Mouse (Mus musculus) bone marrow, adult 2 months (tissue): ENCODE data around the gene Gm13420. TPM values are rescaled to one million over a fixed set of nuclear protein-coding genes. Genes with fewer than 3 reads are reported as not detected.

Experiments
- H3K27ac ChIP-seq: fragments of 200-500 bp; 2 replicates; pipeline ENCODE4 v1.5.1; 2012; ENCODE audit warnings: low read depth, mild to moderate bottlenecking, control low read depth, inconsistent platforms, low read length; ENCODE audit not compliant: control insufficient read depth, poor library complexity, insufficient read depth
- H3K4me1 ChIP-seq: fragments of 200-500 bp; 2 replicates; pipeline ENCODE4 v1.6.1; 2011; ENCODE audit warnings: low read length; ENCODE audit not compliant: control insufficient read depth, insufficient read depth
- H3K4me3 ChIP-seq: fragments of 200-500 bp; replicated peaks from 2 replicates; pipeline ENCODE3; 2011; ENCODE audit warnings: mild to moderate bottlenecking, low read depth, low read length, control low read depth; ENCODE audit not compliant: control insufficient read depth
- CTCF ChIP-seq: fragments of 200-500 bp; IDR thresholded peaks from 2 replicates; pipeline ENCODE4 v1.5.1; 2011; ENCODE audit warnings: low read length, control low read depth; ENCODE audit not compliant: control insufficient read depth, insufficient read depth
- POLR2A ChIP-seq: fragments of 200-500 bp; IDR thresholded peaks from 2 replicates; pipeline ENCODE4 v1.6.1; 2011; ENCODE audit warnings: low read depth, mild to moderate bottlenecking, control low read depth, low read length, borderline replicate concordance; ENCODE audit not compliant: control insufficient read depth
- WGBS: fragments of 180-500 bp; shearing (Covaris S2); methylation state at CpG from one replicate; pipeline ENCODE4 v1.1.7; 2018; 5-methylcytosine and 5-hydroxymethylcytosine counted together
- polyA plus RNA-seq: library from polyadenylated mRNA; stranded (reverse); fragments of >200 nt; gene quantifications from 2 replicates; pipeline ENCODE4 v1.2.4, GENCODE M21; 2011; ENCODE audit warnings: low replicate concordance; ENCODE audit not compliant: missing spikeins, insufficient read depth, insufficient read length

The Gm13420 gene
- polyA plus RNA-seq, 1 experiment, result not detected

DNA sequence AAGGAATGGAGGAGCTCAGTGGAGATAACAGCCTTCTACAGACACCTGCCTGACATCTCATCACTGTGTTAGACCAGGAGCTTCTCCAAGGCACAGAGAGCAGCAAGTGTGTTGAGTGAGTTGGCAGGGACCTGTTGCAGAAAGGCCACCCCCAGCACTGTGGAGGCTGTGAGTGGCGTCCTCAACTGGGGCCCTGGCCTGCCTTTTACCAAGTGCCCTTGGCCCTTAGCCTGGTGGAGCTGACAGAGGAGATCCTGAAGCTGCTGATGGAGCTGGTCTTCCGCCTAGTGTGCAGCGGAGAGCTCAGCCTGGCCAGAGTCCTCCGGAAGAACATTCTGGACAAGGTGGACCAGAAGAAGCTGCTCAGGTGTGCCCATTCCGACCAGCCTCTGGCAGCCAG, 18.1 kb downstream of the Gm13420 start:
- 92% methylated on average over 5 of the region's 5 CpGs for WGBS
- no peak overlapping the region for H3K27ac ChIP-seq
- no peaks in the 10 kb centered on the region for H3K4me1 ChIP-seq
- TF ChIP-seq POLR2A, result no peak
- no peak for TF ChIP-seq CTCF
- H3K4me3 ChIP-seq, result no peak overlapping the region

DNA sequence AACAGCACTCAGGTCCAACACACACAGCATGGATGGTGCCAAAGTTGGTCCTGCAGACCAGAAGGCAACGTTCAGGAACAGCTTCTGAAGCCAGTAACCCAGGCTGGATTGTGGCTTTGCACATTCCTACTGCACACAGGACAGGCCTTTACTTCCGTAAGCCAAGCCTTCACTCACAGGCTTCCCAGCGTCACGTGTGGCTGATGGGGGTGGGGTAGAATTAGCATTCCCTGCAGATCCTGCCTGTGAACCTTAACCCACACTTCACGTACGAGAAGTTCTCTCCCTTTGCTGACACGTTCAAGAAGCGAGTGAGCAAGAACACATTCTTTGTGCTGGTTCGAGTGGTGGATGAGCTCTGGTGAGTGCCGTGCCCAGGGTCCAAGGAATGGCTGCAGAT, 18.9 kb downstream of the Gm13420 start:
- TF ChIP-seq POLR2A (no peak), CTCF (no peak)
- H3K4me1 ChIP-seq, result no peaks in the 10 kb centered on the region
- 89% methylated on average over 10 of the region's 10 CpGs for WGBS

DNA sequence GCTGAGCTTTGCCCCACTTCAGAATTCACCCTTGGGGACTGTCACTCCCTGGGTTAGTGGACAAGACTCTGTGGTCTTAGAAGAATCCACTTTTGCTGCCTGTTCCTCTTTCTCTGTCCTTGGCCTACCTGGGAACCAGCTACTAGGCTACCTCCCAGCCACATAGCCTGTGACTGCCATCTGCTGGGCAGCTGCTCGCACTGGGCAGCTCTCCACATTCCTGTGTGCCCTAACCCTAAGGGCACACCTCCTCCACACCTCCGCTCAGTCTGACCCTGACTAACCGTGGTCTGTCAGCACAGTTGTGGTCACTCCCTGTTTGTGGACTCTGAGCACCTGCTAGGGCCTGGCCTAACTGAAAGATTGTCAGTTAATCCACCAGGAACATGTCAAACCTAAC, 19.9 kb downstream of the Gm13420 start:
- no peaks in the 10 kb centered on the region for H3K4me1 ChIP-seq
- TF ChIP-seq POLR2A, result no peak
- peak; percentile 93 for TF ChIP-seq CTCF
- H3K4me3 ChIP-seq, result no peak overlapping the region
- H3K27ac ChIP-seq, result no peak overlapping the region
- WGBS, result 36% methylated on average over 3 of the region's 3 CpGs

More for the DNA sequence above, 18.9 kb downstream of the Gm13420 start:
- Histone ChIP-seq H3K27ac (no peak overlapping the region), H3K4me3 (no peak overlapping the region)

DNA sequence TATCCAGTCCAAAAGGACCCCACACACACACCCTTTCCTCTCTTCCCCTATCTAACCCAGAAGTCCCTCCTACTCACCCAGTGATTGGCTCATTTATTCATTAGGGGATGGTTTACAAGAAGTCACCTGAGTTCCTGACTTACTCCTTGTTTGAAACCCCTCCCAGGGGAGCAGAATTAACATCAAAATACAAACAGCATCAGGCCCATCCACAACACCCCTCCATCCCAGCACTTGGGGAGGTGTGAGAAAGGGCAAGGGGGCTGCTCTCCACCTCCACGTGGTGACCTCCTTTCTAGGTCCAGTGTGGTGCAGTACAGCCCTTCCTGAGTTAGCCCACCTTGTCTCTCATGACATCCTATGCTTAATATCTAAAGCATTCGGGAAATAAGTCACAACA, 22.0 kb downstream of the Gm13420 start:
- peaks cover 1% of the 10 kb centered on the region; the same call in 1 of the 2 replicates for H3K4me1 ChIP-seq
- WGBS, result 69% methylated on average over 2 of the region's 2 CpGs
- TF ChIP-seq CTCF, result no peak
- TF ChIP-seq POLR2A, result no peak
- H3K27ac ChIP-seq, result no peak overlapping the region
- no peak overlapping the region for H3K4me3 ChIP-seq

DNA sequence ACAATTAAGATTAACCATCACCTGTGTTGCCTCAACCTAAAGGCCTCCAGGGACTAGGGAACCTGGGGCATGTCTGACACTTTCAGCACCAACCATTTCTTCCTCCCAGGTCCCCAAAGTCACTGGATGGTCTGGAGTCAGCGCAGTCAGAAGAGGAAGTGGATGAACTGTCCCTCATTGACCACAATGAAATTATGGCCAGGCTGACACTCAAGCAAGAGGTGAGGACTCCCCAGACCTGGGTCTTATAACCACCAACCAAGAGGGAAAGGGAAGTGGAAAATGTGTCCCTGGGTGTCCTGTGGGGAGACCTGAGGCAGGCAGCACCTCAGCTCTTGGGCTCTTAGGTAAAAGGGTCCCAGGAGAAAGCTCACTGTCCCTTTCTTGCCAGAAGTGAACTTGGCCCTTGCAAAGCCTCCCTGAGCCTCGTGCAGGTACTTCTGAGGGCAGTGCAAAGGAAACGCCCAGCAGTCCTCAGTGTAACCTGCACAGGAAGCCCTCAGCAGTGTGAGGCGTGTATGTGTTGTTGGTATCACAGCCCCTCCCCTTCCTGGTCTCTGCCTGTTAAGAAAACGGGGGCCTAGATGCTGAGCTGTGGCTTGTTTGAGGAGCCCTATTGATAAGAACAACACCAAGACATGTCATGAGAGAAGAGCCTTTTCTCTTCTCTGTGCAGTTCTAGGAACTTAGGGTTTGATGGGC, 26.7 kb downstream of the Gm13420 start:
- TF ChIP-seq POLR2A (no peak), CTCF (no peak)

DNA sequence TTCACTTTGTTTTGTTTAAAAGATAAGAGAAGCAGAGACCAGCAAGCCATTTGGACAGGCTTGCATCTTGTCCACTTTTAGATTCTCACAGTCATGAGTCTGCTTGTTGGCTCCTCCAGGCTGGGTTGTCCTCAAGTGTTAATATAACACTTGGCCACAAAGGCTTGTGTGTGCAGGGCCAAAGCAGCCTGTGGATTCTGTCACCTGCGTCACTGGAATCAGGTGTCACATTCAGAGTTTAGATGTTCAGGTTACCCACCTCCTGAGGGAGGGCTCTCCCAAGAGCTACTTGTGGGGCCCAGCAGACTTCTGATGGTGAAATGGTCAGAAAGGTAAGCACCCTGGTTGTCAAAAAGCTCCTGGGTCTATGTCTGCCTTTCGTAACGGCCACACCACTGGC, 28.4 kb downstream of the Gm13420 start:
- H3K4me1 ChIP-seq, result peaks cover 1% of the 10 kb centered on the region; the same call in 1 of the 2 replicates
- no peak for TF ChIP-seq CTCF
- TF ChIP-seq POLR2A, result no peak
- no peak overlapping the region for H3K4me3 ChIP-seq
- no peak overlapping the region for H3K27ac ChIP-seq
- 88% methylated on average over 3 of the region's 3 CpGs for WGBS

More for the DNA sequence above, 26.7 kb downstream of the Gm13420 start:
- 14% methylated on average over 5 of the region's 5 CpGs for WGBS
- Histone ChIP-seq H3K27ac (peak overlapping the region; percentile 18), H3K4me1 (peaks cover 1% of the 10 kb centered on the region; the same call in 1 of the 2 replicates), H3K4me3 (no peak overlapping the region)

DNA sequence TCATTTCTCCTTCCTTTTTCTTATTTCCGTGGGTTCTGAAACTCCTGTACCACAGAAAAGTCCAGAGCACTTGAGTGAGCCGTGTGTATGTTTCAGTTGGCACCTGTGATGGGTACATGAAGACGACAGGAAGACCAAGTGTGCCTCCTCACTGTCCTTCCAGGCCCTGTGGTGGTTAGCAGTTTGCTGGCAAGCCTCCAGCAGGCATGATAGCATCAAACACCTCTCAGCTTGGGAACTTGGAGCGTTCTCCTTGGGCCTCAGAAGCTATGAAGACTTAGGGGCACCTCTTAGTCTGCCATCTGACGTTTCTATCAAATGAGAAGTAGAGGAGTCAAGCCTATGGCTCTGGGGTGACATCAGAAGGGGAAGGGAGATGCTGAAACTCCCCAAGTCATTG, 32.9 kb downstream of the Gm13420 start:
- Histone ChIP-seq H3K4me1 (no peaks in the 10 kb centered on the region), H3K27ac (no peak overlapping the region), H3K4me3 (no peak overlapping the region)
- WGBS, result 23% methylated on average over 5 of the region's 5 CpGs
- TF ChIP-seq POLR2A (no peak), CTCF (no peak)

DNA sequence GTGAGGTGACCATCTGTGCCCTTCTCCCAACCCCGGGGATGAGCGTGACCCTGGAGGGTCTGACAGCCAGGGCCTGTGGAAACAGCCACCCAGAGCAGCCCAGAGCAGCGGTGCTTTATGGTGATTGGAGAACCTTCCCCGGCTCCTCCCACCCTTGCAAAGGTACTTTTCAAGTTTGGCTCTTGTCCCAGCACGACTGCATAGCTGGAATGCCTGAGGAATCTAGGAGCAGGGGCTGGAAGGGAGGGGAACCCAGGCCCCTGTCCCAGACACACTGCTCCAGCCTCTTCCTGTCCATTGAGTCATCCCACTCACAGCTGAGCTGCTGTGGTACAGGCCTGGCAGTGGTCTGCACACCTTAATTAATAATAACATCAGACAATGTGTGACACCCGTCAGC, 34.8 kb downstream of the Gm13420 start:
- no peak for TF ChIP-seq CTCF
- no peak for TF ChIP-seq POLR2A
- 81% methylated on average over 6 of the region's 6 CpGs for WGBS
- H3K4me1 ChIP-seq, result no peaks in the 10 kb centered on the region
- no peak overlapping the region for H3K4me3 ChIP-seq
- H3K27ac ChIP-seq, result no peak overlapping the region

DNA sequence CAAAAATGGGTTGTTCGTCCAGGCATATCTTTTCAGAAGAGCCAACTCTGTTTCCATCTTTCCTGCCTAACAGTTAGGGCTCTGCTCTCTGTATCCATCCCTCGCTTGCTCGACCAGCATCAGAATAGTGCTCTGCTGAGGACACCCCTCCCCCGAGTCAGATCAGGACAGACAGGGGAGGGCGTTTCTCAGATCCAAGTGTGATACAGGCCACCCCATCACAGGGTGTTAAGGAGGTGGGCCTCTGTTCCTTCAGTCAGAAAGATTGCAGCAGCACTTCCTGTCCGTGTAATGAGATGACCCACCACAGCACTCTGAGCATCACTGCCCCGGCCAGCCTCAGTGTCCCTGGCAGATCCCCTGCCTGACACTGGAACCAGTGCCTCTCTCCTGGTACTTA, 35.3 kb downstream of the Gm13420 start:
- H3K27ac ChIP-seq, result no peak overlapping the region

More for the DNA sequence above, 35.3 kb downstream of the Gm13420 start:
- WGBS, result 83% methylated on average over 7 of the region's 7 CpGs
- TF ChIP-seq CTCF (no peak), POLR2A (no peak)
- no peaks in the 10 kb centered on the region for H3K4me1 ChIP-seq
- no peak overlapping the region for H3K4me3 ChIP-seq
